Mouse (Mus musculus): Measurements from ENCODE around the gene Nipa2. TPM values are rescaled to one million over a fixed set of nuclear protein-coding genes. Genes with fewer than 3 reads are reported as not detected.
A peak's percentile ranks its signal among the peaks of the same experiment; 100 is the strongest.
"Not testable (repeated sequence)": the region's sequence is repeated elsewhere in the genome, so short reads cannot be mapped to it uniquely, and the experiment has no call there.

Nipa2 gene
- total RNA-seq, 2 experiments from 2014 or later: 44.3 to 49.9 TPM

DNA sequence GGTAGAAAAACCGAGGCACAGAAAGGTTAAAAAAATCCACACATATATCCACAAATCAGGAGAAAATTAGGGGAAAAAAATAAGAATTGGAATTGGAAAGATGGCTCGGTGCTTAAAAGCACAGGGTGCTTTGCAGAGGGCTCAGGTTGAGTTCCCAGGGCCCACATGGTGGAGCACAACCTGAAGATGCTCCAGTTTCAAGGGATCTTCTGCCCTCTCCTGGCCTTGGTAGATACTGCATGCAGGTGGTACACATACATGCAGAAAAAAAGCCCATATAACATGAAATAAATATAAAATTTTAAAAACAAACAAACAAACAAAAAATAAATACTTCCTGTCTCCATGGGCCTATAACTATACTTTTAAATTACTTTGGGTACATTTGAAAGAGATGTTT is 12.2 kb upstream of the Nipa2 start:
- Histone ChIP-seq H3K4me3 (no peak overlapping the region), H3K27ac (no peak overlapping the region)
- TF ChIP-seq CTCF (conservative IDR thresholded peaks at IDR 0.05): peak; percentile 59
- peak in 1 of 2 experiments; percentile 6 for DNase-seq (ENCODE audit: low spot score in 2 of 2)

DNA sequence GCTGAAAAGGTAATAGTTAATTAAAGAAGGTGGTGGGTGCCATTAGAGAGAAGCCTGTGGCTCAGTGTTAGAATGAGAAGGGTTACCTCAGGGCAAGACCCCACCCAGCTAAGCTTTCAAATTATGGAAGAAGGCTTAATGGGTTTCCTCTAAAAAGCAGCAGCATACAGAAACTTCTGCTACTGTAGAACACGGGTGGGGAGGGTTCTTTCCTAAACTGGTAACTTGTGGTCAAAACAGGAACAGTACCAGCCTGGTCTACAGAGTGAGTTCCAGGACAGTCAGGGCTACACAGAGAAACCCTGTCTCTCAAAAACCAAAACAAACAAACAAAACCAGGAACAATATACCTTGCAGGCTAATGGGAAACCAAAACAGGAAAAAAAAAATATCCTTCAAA is 7.1 kb upstream of the Nipa2 start:
- DNase-seq (ENCODE audit: low spot score in 2 of 2): no peak
- no peak overlapping the region for H3K4me3 ChIP-seq
- H3K27ac ChIP-seq: peak overlapping the region; percentile 9; the same call in 1 of the 2 replicates
- no peak for TF ChIP-seq CTCF (conservative IDR thresholded peaks at IDR 0.05)

DNA sequence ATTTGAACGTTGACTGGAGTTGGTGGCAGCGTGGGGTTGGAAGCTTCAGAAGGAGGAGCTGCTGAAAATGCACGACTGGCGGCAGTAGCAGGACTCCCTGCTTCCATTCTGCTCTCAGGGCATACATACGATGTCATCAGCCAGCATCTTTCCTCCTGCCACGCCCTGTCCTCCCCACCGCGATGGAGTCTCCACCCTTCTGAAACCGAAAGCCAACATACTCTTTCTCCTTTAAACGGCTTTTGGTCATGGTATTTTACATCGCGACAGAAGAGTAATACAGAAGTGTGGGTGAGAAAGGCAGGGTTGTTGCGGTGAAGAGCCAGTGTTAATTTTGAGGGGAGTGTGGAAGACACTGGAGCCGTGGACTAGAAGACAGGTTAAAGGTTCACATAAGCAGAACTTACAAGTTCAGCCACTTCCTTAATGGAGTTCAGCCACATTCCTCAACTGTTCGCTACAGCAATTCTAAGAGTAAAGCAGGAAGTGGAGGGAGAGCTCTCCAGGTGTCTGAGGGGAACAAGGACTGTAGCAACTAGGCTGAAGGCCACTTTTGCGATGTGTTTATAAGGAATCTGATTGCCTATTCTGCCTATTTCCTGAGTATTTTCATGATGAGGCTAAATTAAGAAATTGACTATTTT is 6.1 kb upstream of the Nipa2 start:
- no peak overlapping the region; the same call in 1 of the 2 replicates for H3K27ac ChIP-seq
- H3K4me3 ChIP-seq: peak overlapping the region; percentile 44
- DNase-seq (ENCODE audit: low spot score in 2 of 2): no peak
- TF ChIP-seq CTCF (conservative IDR thresholded peaks at IDR 0.05): no peak

- 0 out of 2 replicates have a peak, but pooled peaks have one; percentile 2 for TF ChIP-seq CTCF (conservative IDR thresholded peaks at IDR 0.05)
- DNase-seq (ENCODE audit: low spot score in 2 of 2): no peak
- Histone ChIP-seq H3K4me3 (no peak overlapping the region), H3K27ac (no peak overlapping the region)
Observed at GRCm38 (mm10) chr7:55966866-55967460, 4.7 kb upstream of the Nipa2 start.

DNA sequence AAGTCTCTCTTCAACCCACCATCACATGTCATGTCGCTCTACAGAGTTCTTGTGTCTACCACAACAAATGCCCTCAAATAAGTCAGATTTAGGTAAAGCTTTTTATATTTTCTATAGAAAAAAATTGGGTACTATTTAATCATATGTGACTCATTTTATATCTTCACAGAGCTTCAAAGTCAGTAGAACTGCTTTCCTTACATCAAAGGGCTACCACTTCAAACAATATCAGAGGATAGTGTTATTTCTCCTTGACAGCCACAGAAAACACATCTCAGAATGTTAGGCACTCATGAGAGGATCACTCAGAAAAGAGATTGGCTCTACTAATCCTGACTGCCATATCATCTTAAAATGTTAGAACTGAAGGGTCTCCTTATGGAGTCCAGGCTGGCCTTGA is 1.8 kb downstream of the Nipa2 start:
- Histone ChIP-seq H3K27ac (no peak overlapping the region), H3K4me3 (no peak overlapping the region)
- DNase-seq (ENCODE audit: low spot score in 2 of 2): no peak
- TF ChIP-seq CTCF (conservative IDR thresholded peaks at IDR 0.05): no peak

DNA sequence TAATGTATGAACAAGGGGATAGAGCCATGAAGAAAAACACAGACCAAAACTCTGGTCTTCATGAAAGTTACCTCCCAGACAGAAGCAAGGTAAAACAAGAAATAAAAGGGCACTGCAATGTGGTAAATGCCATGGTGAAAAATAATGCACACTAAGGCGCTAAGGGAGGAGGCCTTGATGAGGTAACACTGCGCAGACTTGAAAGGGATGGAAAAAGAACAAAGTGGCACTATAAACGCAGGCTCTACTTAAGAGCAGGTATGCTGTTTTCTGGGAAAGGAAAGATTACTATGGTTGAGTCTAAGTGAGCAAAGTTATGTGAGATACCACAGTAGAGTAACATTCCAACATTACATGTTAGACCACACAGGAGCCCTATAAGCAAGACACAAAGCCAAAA is 2.5 kb downstream of the Nipa2 start:
- no peak for TF ChIP-seq CTCF (conservative IDR thresholded peaks at IDR 0.05)
- Histone ChIP-seq H3K27ac (no peak overlapping the region), H3K4me3 (no peak overlapping the region)
- no peak for DNase-seq (ENCODE audit: low spot score in 2 of 2)

DNA sequence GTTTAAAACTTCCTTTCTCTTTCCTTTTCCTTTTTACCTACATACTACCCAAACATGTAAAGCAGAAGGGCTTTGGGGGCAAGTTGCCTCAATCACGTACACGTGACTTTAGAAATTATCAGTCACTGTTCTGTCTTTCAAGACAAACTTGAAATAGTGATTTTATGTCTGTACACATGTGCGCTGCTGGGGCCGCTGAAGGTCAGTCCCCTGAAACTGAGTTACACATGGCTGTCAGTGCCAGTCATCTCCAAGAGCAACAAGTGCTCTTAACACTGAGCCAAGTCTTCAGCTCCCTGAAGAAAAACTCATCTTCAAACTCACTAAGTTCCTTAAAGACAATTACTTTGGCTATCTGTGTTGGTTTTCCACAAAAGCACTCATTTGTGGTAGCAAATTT is 4.4 kb downstream of the Nipa2 start:
- Histone ChIP-seq H3K27ac (no peak overlapping the region), H3K4me3 (no peak overlapping the region)
- no peak for TF ChIP-seq CTCF (conservative IDR thresholded peaks at IDR 0.05)
- no peak for DNase-seq (ENCODE audit: low spot score in 2 of 2)

- DNase-seq (ENCODE audit: low spot score in 2 of 2): no peak
- TF ChIP-seq CTCF (conservative IDR thresholded peaks at IDR 0.05): no peak
- Histone ChIP-seq H3K27ac (no peak overlapping the region), H3K4me3 (no peak overlapping the region)
Observed at GRCm38 (mm10) chr7:55957178-55957577, 5.1 kb downstream of the Nipa2 start.

DNA sequence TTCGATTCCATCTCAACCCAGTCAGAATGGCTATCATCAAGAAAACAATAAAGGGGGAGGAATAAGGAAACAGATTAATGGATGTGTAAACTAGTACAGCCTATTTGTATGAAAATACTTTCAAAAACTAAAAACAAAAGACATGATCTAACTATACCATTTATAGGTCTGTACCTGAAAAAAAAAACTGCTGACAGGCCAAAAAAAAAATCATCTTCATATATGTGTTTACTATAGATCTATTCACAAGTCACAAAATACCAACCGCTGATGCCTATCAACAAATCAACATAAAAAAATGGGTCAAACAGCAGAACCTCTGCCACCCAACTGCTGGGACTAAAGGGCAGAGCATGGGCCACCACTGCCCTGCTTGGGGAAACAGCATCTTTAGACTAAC is 6.2 kb downstream of the Nipa2 start:
- Histone ChIP-seq H3K4me3 (no peak overlapping the region), H3K27ac (no peak overlapping the region)
- TF ChIP-seq CTCF (conservative IDR thresholded peaks at IDR 0.05): no peak
- DNase-seq (ENCODE audit: low spot score in 2 of 2): no peak

DNA sequence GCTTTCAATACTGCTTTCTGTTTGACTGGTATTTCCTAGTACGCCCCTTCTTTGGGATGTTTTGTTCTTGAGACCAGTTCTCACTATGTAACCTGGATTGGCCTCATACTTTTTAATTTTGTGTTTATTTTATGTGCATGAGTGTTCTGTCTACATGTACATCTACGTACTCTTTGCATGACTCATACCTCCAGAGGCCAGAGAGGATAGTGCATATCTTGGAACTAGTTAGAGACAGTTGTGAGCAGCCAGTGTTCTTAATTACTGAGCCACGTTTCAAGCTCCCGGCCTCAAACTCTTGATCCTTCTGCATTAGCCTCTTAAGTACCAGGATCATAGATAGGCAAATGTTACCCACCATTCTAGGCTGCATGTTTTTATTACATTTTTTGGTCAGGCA is 23.9 kb downstream of the Nipa2 start:
- Histone ChIP-seq H3K4me3 (no peak overlapping the region), H3K27ac (no peak overlapping the region)
- no peak for DNase-seq (ENCODE audit: low spot score in 2 of 2)
- no peak for TF ChIP-seq CTCF (conservative IDR thresholded peaks at IDR 0.05)

DNA sequence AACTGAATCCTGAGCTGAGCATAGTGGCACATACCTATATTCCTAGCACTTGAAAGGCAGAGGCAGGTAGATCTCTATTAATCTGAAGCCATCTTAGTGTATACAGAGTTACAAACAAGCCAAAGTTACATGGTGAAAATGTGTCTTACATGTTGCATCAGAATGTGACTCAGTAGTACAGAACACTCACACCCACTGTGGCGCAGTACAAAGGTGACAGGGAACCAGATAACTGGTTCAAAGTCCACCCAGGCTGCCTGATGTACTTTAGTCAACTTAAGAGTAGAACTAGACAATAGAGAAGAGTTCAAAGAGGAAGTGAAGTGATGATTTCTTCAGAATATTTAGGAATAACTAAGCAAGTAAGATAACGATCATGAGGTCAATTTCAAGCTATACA is 27.3 kb downstream of the Nipa2 start:
- no peak overlapping the region for H3K27ac ChIP-seq
- TF ChIP-seq CTCF (conservative IDR thresholded peaks at IDR 0.05): no peak

GRCm38 (mm10) chr7:55928649-55929048 is 33.6 kb downstream of the Nipa2 start:
- Histone ChIP-seq H3K27ac (no peak overlapping the region), H3K4me3 (no peak overlapping the region)
- no peak for DNase-seq (ENCODE audit: low spot score in 2 of 2)
- no peak for TF ChIP-seq CTCF (conservative IDR thresholded peaks at IDR 0.05)

More for the DNA sequence above, 27.3 kb downstream of the Nipa2 start:
- DNase-seq (ENCODE audit: low spot score in 2 of 2): no peak
- no peak overlapping the region for H3K4me3 ChIP-seq

DNA sequence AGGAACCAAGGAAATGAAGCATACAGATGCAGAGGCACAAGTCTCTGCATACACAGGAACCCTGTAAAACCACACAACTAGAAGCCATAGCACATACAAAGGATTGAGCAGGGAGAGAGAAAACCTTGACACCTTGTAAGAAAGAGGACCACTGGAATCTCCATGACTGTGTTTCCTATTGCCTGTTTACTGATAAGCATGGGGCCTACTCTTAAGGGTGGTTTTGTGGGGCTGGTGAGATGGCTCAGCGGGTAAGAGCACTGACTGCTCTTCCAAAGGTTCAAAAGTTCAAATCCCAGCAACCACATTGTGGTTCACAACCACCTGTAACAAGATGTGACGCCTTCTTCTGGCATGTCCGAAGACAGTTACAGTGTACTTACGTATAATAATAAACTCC is 35.0 kb downstream of the Nipa2 start:
- H3K27ac ChIP-seq: 0 out of 2 replicates have a peak overlapping the region, but pooled peaks have one; percentile 2
- TF ChIP-seq CTCF (conservative IDR thresholded peaks at IDR 0.05): no peak
- DNase-seq (ENCODE audit: low spot score in 2 of 2): no peak
- H3K4me3 ChIP-seq: no peak overlapping the region

- DNase-seq (ENCODE audit: low spot score in 2 of 2); H3K27ac ChIP-seq: not testable (repeated sequence)
Observed at GRCm38 (mm10) chr7:55918365-55918764, 43.9 kb downstream of the Nipa2 start.

More at GRCm38 (mm10) chr7:55918365-55918764, 43.9 kb downstream of the Nipa2 start:
- not testable (repeated sequence) for H3K4me3 ChIP-seq
